Mouse (Mus musculus) heart, embryonic 12.5 days (tissue): ENCODE measurements around the gene Otud7b. TPM values are rescaled to one million over a fixed set of nuclear protein-coding genes. Genes with fewer than 3 reads are reported as not detected.
"Not testable (repeated sequence)": the region's sequence is repeated elsewhere in the genome, so short reads cannot be mapped to it uniquely, and the experiment has no call there.

ENCODE experiments used
- ATAC-seq: fragments of 200-750 bp; cut with Nextera tagmentation; 2 replicates; pipeline ENCODE4 v1.8.0; 2017; ENCODE audit warnings: moderate TSS enrichment, moderate library complexity; ENCODE audit not compliant: insufficient number of reproducible peaks, low FRiP score
- H3K27ac ChIP-seq: fragments of 300-500 bp; sonication (generic); 2 replicates; pipeline ENCODE4 v1.5.1; 2016; ENCODE audit warnings: mild to moderate bottlenecking, moderate library complexity; ENCODE audit not compliant: poor library complexity, severe bottlenecking
- H3K27me3 ChIP-seq: fragments of 300-500 bp; sonication (generic); replicated peaks from 2 replicates; pipeline ENCODE4 v1.6.1; 2016; ENCODE audit warnings: mild to moderate bottlenecking, moderate library complexity
- H3K36me3 ChIP-seq: fragments of 300-500 bp; sonication (generic); 2 replicates; pipeline ENCODE4 v1.6.1; 2016; ENCODE audit warnings: mild to moderate bottlenecking, moderate library complexity
- H3K4me1 ChIP-seq: fragments of 300-500 bp; sonication (generic); replicated peaks from 2 replicates; pipeline ENCODE4 v1.6.1; 2016; ENCODE audit warnings: mild to moderate bottlenecking
- H3K4me2 ChIP-seq: fragments of 300-500 bp; sonication (generic); 2 replicates; pipeline ENCODE4 v1.6.1; 2016; ENCODE audit warnings: mild to moderate bottlenecking, moderate library complexity
- H3K4me3 ChIP-seq: fragments of 300-500 bp; sonication (generic); 2 replicates; pipeline ENCODE4 v1.5.1; 2016; ENCODE audit warnings: mild to moderate bottlenecking
- H3K9ac ChIP-seq: fragments of 300-500 bp; sonication (generic); 2 replicates; pipeline ENCODE4 v1.6.1; 2016; ENCODE audit warnings: mild to moderate bottlenecking, moderate library complexity
- H3K9me3 ChIP-seq: fragments of 300-500 bp; sonication (generic); replicated peaks from 2 replicates; pipeline ENCODE4 v1.6.1; 2016; ENCODE audit warnings: mild to moderate bottlenecking, moderate library complexity
- WGBS: fragments of 180-500 bp; shearing (Covaris S2); methylation state at CpG from one replicate; pipeline ENCODE4 v1.1.7; 2016; 5-methylcytosine and 5-hydroxymethylcytosine counted together
- polyA plus RNA-seq: library from polyadenylated mRNA; unstranded; fragments of >200 nt; fragmentation: Nextera tagmentation; extraction: Ambion mirVana; gene quantifications from 2 replicates; pipeline ENCODE4 v1.2.1, GENCODE M21; 2016

The Otud7b gene
- polyA plus RNA-seq, 1 experiment from 2014 or later, result 22.2 TPM

DNA sequence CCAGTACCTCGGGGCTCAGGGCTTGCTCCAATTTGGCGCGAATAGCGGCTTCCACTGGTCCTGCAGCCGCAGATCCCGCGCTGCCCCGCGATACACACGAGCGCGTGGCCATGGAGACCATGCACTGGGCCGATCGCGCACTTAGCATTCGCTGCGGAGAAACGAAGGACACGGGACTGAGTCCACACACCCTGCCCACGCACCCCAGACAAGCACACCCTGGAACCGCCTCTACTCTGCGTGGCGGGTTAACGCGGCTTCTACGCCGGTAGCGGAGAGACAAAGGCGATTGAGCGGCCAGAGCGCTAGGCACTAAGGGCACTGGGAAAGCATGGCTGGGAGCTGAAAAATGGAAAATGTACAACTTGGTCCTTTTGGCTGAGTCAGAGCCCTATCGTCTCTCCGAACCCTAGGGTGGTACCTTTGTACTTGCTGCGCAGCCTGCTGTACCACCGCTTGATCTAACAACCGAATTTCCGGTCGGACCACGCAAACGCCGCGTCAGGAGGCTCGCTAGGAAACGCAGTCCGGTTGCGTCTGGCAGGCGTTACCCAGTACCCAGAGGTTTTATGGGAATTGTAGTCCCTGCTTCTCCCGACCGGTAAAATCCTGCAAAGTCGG lies 92.9 kb downstream of the Otud7b start:
- peak overlapping the region; percentile 99 for H3K4me2 ChIP-seq
- peak; percentile 91 for ATAC-seq
- peaks cover 35% of the 10 kb centered on the region for H3K36me3 ChIP-seq
- no peaks in the 10 kb centered on the region; the same call in 1 of the 2 replicates for H3K27me3 ChIP-seq
- WGBS, result under 1% methylated on average over 50 of the region's 50 CpGs
- H3K27ac ChIP-seq, result peak overlapping the region; percentile 89
- H3K9ac ChIP-seq, result peak overlapping the region; percentile 88
- peak overlapping the region; percentile 79 for H3K4me3 ChIP-seq
- H3K9me3 ChIP-seq, result no peaks in the 10 kb centered on the region; the same call in 1 of the 2 replicates
- H3K4me1 ChIP-seq, result peaks cover 17% of the 10 kb centered on the region; the same call in 1 of the 2 replicates

DNA sequence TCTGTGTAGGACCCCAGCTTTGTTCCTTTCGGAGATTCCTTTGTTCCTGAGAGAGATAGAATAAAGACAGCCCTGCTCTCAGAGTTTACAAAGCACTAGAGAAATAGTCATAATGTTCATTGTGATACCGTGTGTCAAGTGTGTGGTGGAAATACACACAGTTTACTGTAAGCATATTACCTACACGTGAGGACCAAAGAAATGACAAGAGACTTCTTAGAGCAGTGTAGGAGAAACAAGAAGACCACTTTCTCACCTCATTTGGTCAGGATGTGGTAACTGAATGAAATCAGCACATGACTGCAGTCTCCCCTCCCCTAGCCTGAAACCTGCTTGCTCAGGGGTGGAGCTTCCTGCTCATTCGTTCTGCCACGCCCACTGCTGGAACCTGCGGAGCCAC lies 93.9 kb downstream of the Otud7b start:
- Histone ChIP-seq H3K4me2 (peak overlapping the region; percentile 99), H3K27me3 (no peaks in the 10 kb centered on the region; the same call in 1 of the 2 replicates), H3K4me3 (peak overlapping the region; percentile 79), H3K9ac (peak overlapping the region; percentile 56), H3K36me3 (peaks cover 26% of the 10 kb centered on the region), H3K9me3 (no peaks in the 10 kb centered on the region; the same call in 1 of the 2 replicates), H3K4me1 (peaks cover 17% of the 10 kb centered on the region; the same call in 1 of the 2 replicates), H3K27ac (no peak overlapping the region; the same call in 1 of the 2 replicates)
- WGBS, result 4% methylated on average over 6 of the region's 6 CpGs
- 0 out of 2 replicates have a peak, but pooled peaks have one; percentile 30 for ATAC-seq

DNA sequence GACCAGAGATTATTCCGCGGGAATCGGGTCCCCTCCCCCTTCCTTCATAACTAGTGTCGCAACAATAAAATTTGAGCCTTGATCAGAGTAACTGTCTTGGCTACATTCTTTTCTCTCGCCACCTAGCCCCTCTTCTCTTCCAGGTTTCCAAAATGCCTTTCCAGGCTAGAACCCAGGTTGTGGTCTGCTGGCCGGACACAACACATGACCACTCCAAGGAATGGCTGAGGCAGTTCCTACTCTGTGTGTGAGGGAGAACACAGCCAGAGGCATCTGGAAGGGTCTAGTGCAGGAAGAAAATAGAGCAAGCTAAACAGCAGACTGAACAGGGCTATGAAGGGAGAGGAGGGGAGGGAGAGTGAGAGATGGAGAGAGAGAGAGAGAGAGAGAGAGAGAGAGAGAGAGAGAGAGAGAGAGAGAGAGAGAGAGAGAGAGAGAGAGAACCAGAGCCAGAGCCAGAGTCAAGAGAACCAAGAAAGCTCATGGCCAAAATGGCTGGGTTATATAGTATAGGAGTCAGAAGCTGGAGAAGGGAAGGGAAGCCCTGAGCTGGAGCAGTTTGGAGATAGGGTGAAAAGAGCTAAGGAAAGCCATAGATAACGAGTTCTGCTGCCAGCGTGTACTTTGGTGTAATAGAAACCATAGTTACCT lies 94.4 kb downstream of the Otud7b start:
- WGBS, result 22% methylated on average over 8 of the region's 8 CpGs

DNA sequence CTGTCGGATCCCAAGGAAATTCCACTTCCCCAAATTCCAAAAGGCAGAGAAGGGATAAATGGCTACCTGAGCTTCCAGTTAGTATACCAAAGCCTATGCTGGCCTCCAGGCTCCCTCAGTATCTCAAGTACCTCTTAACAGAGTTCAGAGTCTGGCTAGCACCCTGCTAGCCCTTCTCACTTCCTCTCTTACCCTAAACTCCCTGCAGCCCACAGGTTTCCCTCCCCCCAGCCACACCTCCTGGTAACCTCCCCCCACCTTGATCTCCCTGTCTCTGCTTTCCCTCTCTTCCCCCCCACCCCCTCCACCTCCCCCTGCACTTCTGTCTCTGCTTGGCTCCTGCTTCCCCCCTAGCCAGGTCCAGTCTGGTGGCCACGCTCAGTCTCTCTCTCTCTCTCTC lies 95.4 kb downstream of the Otud7b start:
- peaks cover 11% of the 10 kb centered on the region for H3K36me3 ChIP-seq
- no peaks in the 10 kb centered on the region; the same call in 1 of the 2 replicates for H3K9me3 ChIP-seq
- WGBS, result 37% methylated on average over 2 of the region's 2 CpGs
- H3K4me1 ChIP-seq, result peaks cover 17% of the 10 kb centered on the region; the same call in 1 of the 2 replicates
- H3K4me2 ChIP-seq, result no peak overlapping the region
- no peak for ATAC-seq
- no peak overlapping the region for H3K4me3 ChIP-seq
- no peak overlapping the region for H3K27ac ChIP-seq
- H3K27me3 ChIP-seq, result no peaks in the 10 kb centered on the region; the same call in 1 of the 2 replicates
- no peak overlapping the region for H3K9ac ChIP-seq

More for the DNA sequence above, 94.4 kb downstream of the Otud7b start:
- Histone ChIP-seq H3K36me3 (peaks cover 21% of the 10 kb centered on the region), H3K4me2 (peak overlapping the region; percentile 99; the same call in 1 of the 2 replicates), H3K4me1 (peaks cover 17% of the 10 kb centered on the region; the same call in 1 of the 2 replicates)
- not testable (repeated sequence) for H3K27ac ChIP-seq, H3K9ac ChIP-seq, H3K4me3 ChIP-seq, ATAC-seq, H3K27me3 ChIP-seq, H3K9me3 ChIP-seq

DNA sequence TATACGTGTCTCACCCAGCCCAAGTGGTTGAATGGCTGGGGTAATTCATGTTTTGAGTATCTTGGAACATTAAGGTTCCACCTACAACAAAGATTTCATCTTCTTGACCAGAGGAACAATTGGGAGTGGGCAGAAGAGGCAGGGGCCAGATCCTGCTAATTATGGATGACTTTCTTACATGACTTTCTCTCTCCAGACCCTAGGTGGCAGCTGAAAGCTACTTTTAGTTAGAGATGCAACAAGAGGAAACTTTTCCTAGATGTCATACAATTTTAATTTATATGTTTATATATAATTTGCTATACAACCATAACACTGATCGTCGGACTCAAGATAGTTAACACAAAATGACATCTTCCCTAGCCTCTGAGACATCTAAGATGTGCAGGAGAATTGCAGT lies 103.5 kb downstream of the Otud7b start:
- no peak overlapping the region for H3K4me2 ChIP-seq
- H3K4me1 ChIP-seq, result 0 out of 2 replicates have a peak, but pooled peaks cover 4% of the 10 kb centered on the region
- no peak overlapping the region for H3K4me3 ChIP-seq
- no peaks in the 10 kb centered on the region for H3K9me3 ChIP-seq
- ATAC-seq, result no peak
- H3K9ac ChIP-seq, result no peak overlapping the region
- H3K27ac ChIP-seq, result no peak overlapping the region
- 0 out of 2 replicates have a peak, but pooled peaks cover 6% of the 10 kb centered on the region for H3K27me3 ChIP-seq
- H3K36me3 ChIP-seq, result no peaks in the 10 kb centered on the region
- WGBS, result 73% methylated on average over 3 of the region's 3 CpGs

DNA sequence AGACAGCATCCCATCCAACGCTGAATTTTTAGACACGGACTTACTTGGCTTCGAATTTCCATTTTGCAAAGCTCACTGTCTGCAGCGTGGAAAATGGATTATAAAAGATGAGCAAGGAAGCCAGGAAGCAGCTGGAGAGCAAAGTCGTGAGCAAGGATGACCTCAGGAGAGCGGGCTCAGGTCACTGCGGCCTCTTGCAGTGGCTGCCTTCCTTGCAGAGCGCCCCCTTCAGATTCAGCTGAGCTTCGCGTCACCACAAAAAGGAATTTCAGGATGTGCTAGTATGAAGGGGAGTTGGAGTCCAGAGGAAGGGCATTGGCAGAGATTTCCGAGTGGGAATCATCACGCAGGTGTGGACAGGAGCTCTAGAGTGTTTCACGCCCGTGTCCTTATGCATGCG lies 104.9 kb downstream of the Otud7b start:
- Histone ChIP-seq H3K9ac (no peak overlapping the region), H3K27ac (no peak overlapping the region), H3K4me1 (0 out of 2 replicates have a peak, but pooled peaks cover 4% of the 10 kb centered on the region), H3K9me3 (no peaks in the 10 kb centered on the region), H3K27me3 (0 out of 2 replicates have a peak, but pooled peaks cover 6% of the 10 kb centered on the region), H3K4me2 (no peak overlapping the region), H3K4me3 (no peak overlapping the region), H3K36me3 (no peaks in the 10 kb centered on the region)
- WGBS, result 20% methylated on average over 15 of the region's 15 CpGs
- no peak for ATAC-seq

Other genes with a start within 250 kb of the Otud7b start
- gene Prpf3, start 248.6 kb upstream of the Otud7b start, polyA plus RNA-seq, result 36.6 and 36.7 TPM in 2 replicates
- gene Mrps21, start 233.0 kb upstream of the Otud7b start, polyA plus RNA-seq, result 405 and 408 TPM in 2 replicates
- 5.5 and 6.8 TPM in 2 replicates for gene Ciart, start 222.3 kb upstream of the Otud7b start, polyA plus RNA-seq
- gene BC028528, start 212.5 kb upstream of the Otud7b start, polyA plus RNA-seq, result 26.1 and 26.3 TPM in 2 replicates
- 31.8 and 33.8 TPM in 2 replicates for gene Aph1a, start 210.6 kb upstream of the Otud7b start, polyA plus RNA-seq
- gene Car14, start 199.8 kb upstream of the Otud7b start, polyA plus RNA-seq, result 24.7 and 26.3 TPM in 2 replicates
- 222 and 229 TPM in 2 replicates for gene Anp32e, start 175.3 kb upstream of the Otud7b start, polyA plus RNA-seq
- 76.1 and 80.8 TPM in 2 replicates for gene Plekho1, start 108.5 kb upstream of the Otud7b start, polyA plus RNA-seq
- 30.0 and 32.8 TPM in 2 replicates for gene Vps45, start 46.1 kb upstream of the Otud7b start, polyA plus RNA-seq
- gene Mtmr11, start 57.5 kb downstream of the Otud7b start, polyA plus RNA-seq, result 9.0 and 10.7 TPM in 2 replicates
- 107 and 108 TPM in 2 replicates for gene Sf3b4, start 67.8 kb downstream of the Otud7b start, polyA plus RNA-seq
- gene Sv2a, start 76.6 kb downstream of the Otud7b start, polyA plus RNA-seq, result 20.3 and 21.7 TPM in 2 replicates
- 44.4 and 45.6 TPM in 2 replicates for gene Bola1, start 115.2 kb downstream of the Otud7b start, polyA plus RNA-seq
- not detected in 2 replicates for gene Hist2h2ab, start 115.3 kb downstream of the Otud7b start, polyA plus RNA-seq
- 4.4 and 5.9 TPM in 2 replicates for gene Hist2h2ac, start 116.4 kb downstream of the Otud7b start, polyA plus RNA-seq
- gene Hist2h2be, start 116.6 kb downstream of the Otud7b start, polyA plus RNA-seq, result 5.0 and 5.7 TPM in 2 replicates
- 2.5 and 3.7 TPM in 2 replicates for gene Hist2h3c2, start 134.6 kb downstream of the Otud7b start, polyA plus RNA-seq
- 38.3 and 41.2 TPM in 2 replicates for gene Hist2h2aa2, start 135.7 kb downstream of the Otud7b start, polyA plus RNA-seq
- gene Hist2h2aa1, start 141.0 kb downstream of the Otud7b start, polyA plus RNA-seq, result 6.2 and 12.7 TPM in 2 replicates
- gene Hist2h3c1, start 142.2 kb downstream of the Otud7b start, polyA plus RNA-seq, result 0.64 and 1.4 TPM in 2 replicates
- 3.2 and 3.7 TPM in 2 replicates for gene Hist2h4, start 158.8 kb downstream of the Otud7b start, polyA plus RNA-seq
- 23.4 and 26.5 TPM in 2 replicates for gene Hist2h3b, start 164.1 kb downstream of the Otud7b start, polyA plus RNA-seq
- gene Hist2h2bb, start 165.2 kb downstream of the Otud7b start, polyA plus RNA-seq, result 4.0 and 6.5 TPM in 2 replicates
- 0.71 and 0.82 TPM in 2 replicates for gene Fcgr1, start 189.4 kb downstream of the Otud7b start, polyA plus RNA-seq